Mouse (Mus musculus) heart, embryonic 16.5 days (tissue): ENCODE data around the gene Comp. TPM values are rescaled to one million over a fixed set of nuclear protein-coding genes. Genes with fewer than 3 reads are reported as not detected.

Experiments used
- ATAC-seq: fragments of 200-750 bp; cut with Nextera tagmentation; replicated peaks from 2 replicates; pipeline ENCODE4 v1.8.0; 2017; ENCODE audit warnings: moderate number of reproducible peaks; ENCODE audit not compliant: insufficient read depth, low FRiP score; ENCODE audit errors: extremely low read depth
- H3K27ac ChIP-seq: fragments of 300-500 bp; sonication (generic); 2 replicates; pipeline ENCODE4 v1.5.1; 2014; ENCODE audit warnings: mild to moderate bottlenecking, low read length, control low read depth, moderate library complexity
- H3K27me3 ChIP-seq: fragments of 300-500 bp; sonication (generic); 2 replicates; pipeline ENCODE4 v1.6.1; 2014; ENCODE audit warnings: low read length, mixed read lengths; ENCODE audit not compliant: control insufficient read depth, insufficient read depth
- H3K36me3 ChIP-seq: fragments of 300-500 bp; sonication (generic); 2 replicates; pipeline ENCODE4 v1.6.1; 2014; ENCODE audit not compliant: control insufficient read depth, insufficient read depth
- H3K4me1 ChIP-seq: fragments of 300-500 bp; sonication (generic); 2 replicates; pipeline ENCODE4 v1.6.1; 2014; ENCODE audit warnings: low read length, mixed read lengths; ENCODE audit not compliant: control insufficient read depth, insufficient read depth
- H3K4me2 ChIP-seq: fragments of 300-500 bp; sonication (generic); 2 replicates; pipeline ENCODE4 v1.6.1; 2014; ENCODE audit warnings: low read depth, mild to moderate bottlenecking, control low read depth, low read length
- H3K4me3 ChIP-seq: fragments of 300-500 bp; sonication (generic); 2 replicates; pipeline ENCODE4 v1.5.1; 2014; ENCODE audit warnings: mild to moderate bottlenecking, control low read depth, low read length
- H3K9ac ChIP-seq: fragments of 300-500 bp; sonication (generic); 2 replicates; pipeline ENCODE4 v1.6.1; 2014; ENCODE audit warnings: low read length, control low read depth
- H3K9me3 ChIP-seq: fragments of 300-500 bp; sonication (generic); replicated peaks from 2 replicates; pipeline ENCODE4 v1.6.1; 2016; ENCODE audit warnings: low read length; ENCODE audit not compliant: control insufficient read depth
- WGBS: fragments of 180-500 bp; shearing (Covaris S2); extraction: QIAGEN DNeasy Blood & Tissue Kit; methylation state at CpG from one replicate; pipeline ENCODE4 v1.1.7; 2014; 5-methylcytosine and 5-hydroxymethylcytosine counted together
- polyA plus RNA-seq: library from polyadenylated mRNA; unstranded; fragments of >200 nt; fragmentation: Nextera tagmentation; extraction: Ambion mirVana; gene quantifications from 2 replicates; pipeline ENCODE4 v1.2.1, GENCODE M21; 2015

Comp gene
- polyA plus RNA-seq, 1 experiment from 2014 or later = 4.3 TPM

- H3K4me3 ChIP-seq = no peak overlapping the region
- peak; percentile 67 for ATAC-seq
- no peak overlapping the region for H3K4me2 ChIP-seq
- 35% methylated on average over 40 of the region's 41 CpGs for WGBS
- H3K27me3 ChIP-seq = peaks cover 9% of the 10 kb centered on the region; the same call in 1 of the 2 replicates
- no peaks in the 10 kb centered on the region for H3K9me3 ChIP-seq
- no peak overlapping the region for H3K9ac ChIP-seq
- H3K27ac ChIP-seq = no peak overlapping the region
- peaks cover 49% of the 10 kb centered on the region for H3K36me3 ChIP-seq
- H3K4me1 ChIP-seq = peaks cover 9% of the 10 kb centered on the region
Measured at GRCm38 (mm10) chr8:70332070-70332877, 41.1 kb upstream of the Comp start.

GRCm38 (mm10) chr8:70332878-70333202 is 40.5 kb upstream of the Comp start:
- no peak for ATAC-seq
- Histone ChIP-seq H3K4me2 (no peak overlapping the region), H3K27me3 (peaks cover 9% of the 10 kb centered on the region; the same call in 1 of the 2 replicates), H3K9ac (no peak overlapping the region), H3K4me3 (no peak overlapping the region), H3K9me3 (no peaks in the 10 kb centered on the region), H3K27ac (no peak overlapping the region), H3K4me1 (peaks cover 9% of the 10 kb centered on the region), H3K36me3 (peaks cover 55% of the 10 kb centered on the region)
- WGBS = 93% methylated on average over 6 of the region's 6 CpGs

GRCm38 (mm10) chr8:70338931-70339330 is 34.4 kb upstream of the Comp start:
- no peak for ATAC-seq
- Histone ChIP-seq H3K4me3 (no peak overlapping the region), H3K9me3 (no peaks in the 10 kb centered on the region), H3K27me3 (no peaks in the 10 kb centered on the region), H3K27ac (no peak overlapping the region), H3K4me2 (no peak overlapping the region), H3K9ac (no peak overlapping the region), H3K36me3 (peaks cover 64% of the 10 kb centered on the region), H3K4me1 (no peaks in the 10 kb centered on the region)
- WGBS = 87% methylated on average over 7 of the region's 7 CpGs

GRCm38 (mm10) chr8:70340659-70341058 is 32.7 kb upstream of the Comp start:
- no peak overlapping the region for H3K27ac ChIP-seq
- no peaks in the 10 kb centered on the region for H3K27me3 ChIP-seq
- WGBS = 85% methylated on average over 7 of the region's 7 CpGs
- H3K9ac ChIP-seq = no peak overlapping the region
- ATAC-seq = no peak
- no peak overlapping the region for H3K4me2 ChIP-seq
- H3K4me1 ChIP-seq = no peaks in the 10 kb centered on the region
- no peak overlapping the region for H3K4me3 ChIP-seq
- no peaks in the 10 kb centered on the region for H3K9me3 ChIP-seq
- H3K36me3 ChIP-seq = peaks cover 47% of the 10 kb centered on the region

GRCm38 (mm10) chr8:70342007-70342406 is 31.4 kb upstream of the Comp start:
- Histone ChIP-seq H3K4me2 (no peak overlapping the region), H3K36me3 (peaks cover 43% of the 10 kb centered on the region), H3K27me3 (no peaks in the 10 kb centered on the region), H3K4me3 (no peak overlapping the region), H3K9me3 (no peaks in the 10 kb centered on the region), H3K27ac (no peak overlapping the region), H3K9ac (no peak overlapping the region), H3K4me1 (no peaks in the 10 kb centered on the region)
- 91% methylated on average over 14 of the region's 14 CpGs for WGBS
- ATAC-seq = no peak

GRCm38 (mm10) chr8:70343076-70343475 is 30.3 kb upstream of the Comp start:
- no peaks in the 10 kb centered on the region for H3K9me3 ChIP-seq
- no peak overlapping the region for H3K4me2 ChIP-seq
- ATAC-seq = no peak
- WGBS = 80% methylated on average over 7 of the region's 7 CpGs
- no peak overlapping the region for H3K9ac ChIP-seq
- H3K4me1 ChIP-seq = no peaks in the 10 kb centered on the region
- no peaks in the 10 kb centered on the region for H3K27me3 ChIP-seq
- peaks cover 33% of the 10 kb centered on the region for H3K36me3 ChIP-seq
- H3K4me3 ChIP-seq = no peak overlapping the region
- H3K27ac ChIP-seq = no peak overlapping the region

GRCm38 (mm10) chr8:70343696-70344095 is 29.7 kb upstream of the Comp start:
- H3K36me3 ChIP-seq = peaks cover 28% of the 10 kb centered on the region
- 0 out of 2 replicates have a peak, but pooled peaks have one; percentile 46 for ATAC-seq

GRCm38 (mm10) chr8:70344279-70344678 is 29.1 kb upstream of the Comp start:
- H3K36me3 ChIP-seq = peaks cover 23% of the 10 kb centered on the region
- no peak overlapping the region for H3K9ac ChIP-seq
- ATAC-seq = no peak
- H3K4me3 ChIP-seq = no peak overlapping the region
- H3K27me3 ChIP-seq = no peaks in the 10 kb centered on the region
- H3K4me2 ChIP-seq = no peak overlapping the region
- 85% methylated on average over 2 of the region's 2 CpGs for WGBS
- H3K27ac ChIP-seq = no peak overlapping the region
- 0 out of 2 replicates have a peak, but pooled peaks cover 2% of the 10 kb centered on the region for H3K4me1 ChIP-seq
- H3K9me3 ChIP-seq = no peaks in the 10 kb centered on the region

More at GRCm38 (mm10) chr8:70343696-70344095, 29.7 kb upstream of the Comp start:
- 59% methylated on average over 6 of the region's 6 CpGs for WGBS
- Histone ChIP-seq H3K9me3 (no peaks in the 10 kb centered on the region), H3K9ac (no peak overlapping the region), H3K4me3 (no peak overlapping the region), H3K27me3 (no peaks in the 10 kb centered on the region), H3K27ac (no peak overlapping the region), H3K4me1 (0 out of 2 replicates have a peak, but pooled peaks cover 2% of the 10 kb centered on the region), H3K4me2 (no peak overlapping the region)

GRCm38 (mm10) chr8:70347443-70347842 is 25.9 kb upstream of the Comp start:
- peaks cover 27% of the 10 kb centered on the region for H3K4me1 ChIP-seq
- H3K4me3 ChIP-seq = no peak overlapping the region
- H3K9ac ChIP-seq = no peak overlapping the region
- 81% methylated on average over 4 of the region's 4 CpGs for WGBS
- ATAC-seq = no peak
- peaks cover 9% of the 10 kb centered on the region for H3K36me3 ChIP-seq
- H3K27me3 ChIP-seq = no peaks in the 10 kb centered on the region
- no peak overlapping the region for H3K27ac ChIP-seq
- H3K9me3 ChIP-seq = no peaks in the 10 kb centered on the region
- no peak overlapping the region for H3K4me2 ChIP-seq
